Mouse (Mus musculus): ENCODE results near the gene Sema6c. TPM values are rescaled to one million over a fixed set of nuclear protein-coding genes. Genes with fewer than 3 reads are reported as not detected.
"Not testable (repeated sequence)": the region's sequence is repeated elsewhere in the genome, so short reads cannot be mapped to it uniquely, and the experiment has no call there.

The Sema6c gene
- total RNA-seq, 2 experiments from 2014 or later: 40.3 to 40.5 TPM

DNA sequence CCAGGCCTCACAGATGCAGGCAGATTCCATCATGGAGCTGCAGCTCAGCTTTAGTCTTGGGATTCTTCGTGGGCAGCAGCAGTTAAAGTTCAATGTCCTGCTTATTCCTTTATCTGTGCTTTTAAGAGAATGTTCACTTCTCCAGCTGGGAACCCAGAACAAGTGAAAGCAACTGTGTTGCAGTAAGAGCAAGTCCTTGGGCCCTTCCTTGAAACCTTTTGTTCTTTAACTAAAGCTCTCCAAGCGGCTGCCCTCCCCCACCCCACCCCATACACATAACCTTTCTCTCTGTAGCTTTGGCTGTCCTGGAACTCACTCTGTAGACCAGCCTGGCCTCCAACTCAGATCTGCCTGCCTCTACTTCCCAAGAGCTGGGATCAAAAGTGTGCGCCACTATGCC is 16.2 kb downstream of the Sema6c start:
- DNase-seq (ENCODE audit: low spot score in 2 of 2): no peak

DNA sequence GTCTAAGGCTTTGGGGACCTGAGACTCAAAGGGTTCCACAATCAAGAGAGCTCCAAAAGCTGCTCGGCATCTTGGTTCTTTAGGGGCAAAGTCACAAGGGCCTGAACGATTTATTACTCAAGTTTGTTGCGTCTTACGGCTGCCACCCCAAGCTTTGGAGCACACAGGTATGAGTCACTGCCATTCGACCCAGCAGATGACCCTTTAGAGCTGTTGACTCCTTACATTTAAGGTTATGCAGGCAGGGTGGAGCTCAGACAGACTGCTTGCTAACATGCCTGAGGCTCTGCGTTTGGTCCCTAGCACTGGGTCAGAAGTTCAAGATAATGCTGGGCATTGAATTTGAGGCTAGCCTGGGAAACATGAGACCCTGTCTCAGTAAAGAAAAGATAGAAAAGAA is 17.3 kb downstream of the Sema6c start:
- intact Hi-C loops (cut with DNase I): no loop called here
- DNase-seq (ENCODE audit: low spot score in 2 of 2): no peak

More for the DNA sequence above, 16.2 kb downstream of the Sema6c start:
- intact Hi-C loops (cut with DNase I): no loop called here

DNA sequence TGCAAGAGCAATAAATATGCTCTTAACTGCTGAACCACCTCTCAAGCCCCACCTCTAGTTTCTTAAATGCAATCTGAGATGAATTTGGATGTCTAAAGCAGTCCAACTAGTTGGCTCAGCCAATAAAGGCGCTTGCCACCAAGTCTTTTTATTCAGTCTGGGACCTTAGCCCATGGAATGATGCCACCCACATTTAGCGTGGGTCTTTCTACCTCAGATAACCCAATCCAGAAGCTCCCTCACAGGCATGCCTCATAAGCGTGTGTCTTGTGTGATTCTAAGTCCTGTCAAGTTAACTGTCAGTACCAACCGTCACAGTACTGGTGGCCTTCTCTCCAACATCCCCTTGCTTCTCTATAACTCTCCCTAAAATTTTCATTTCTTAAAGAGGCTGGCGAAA is 18.7 kb downstream of the Sema6c start:
- intact Hi-C loops (cut with DNase I): no loop called here
- peak in 1 of 2 experiments; percentile 53 for DNase-seq (ENCODE audit: low spot score in 2 of 2)

DNA sequence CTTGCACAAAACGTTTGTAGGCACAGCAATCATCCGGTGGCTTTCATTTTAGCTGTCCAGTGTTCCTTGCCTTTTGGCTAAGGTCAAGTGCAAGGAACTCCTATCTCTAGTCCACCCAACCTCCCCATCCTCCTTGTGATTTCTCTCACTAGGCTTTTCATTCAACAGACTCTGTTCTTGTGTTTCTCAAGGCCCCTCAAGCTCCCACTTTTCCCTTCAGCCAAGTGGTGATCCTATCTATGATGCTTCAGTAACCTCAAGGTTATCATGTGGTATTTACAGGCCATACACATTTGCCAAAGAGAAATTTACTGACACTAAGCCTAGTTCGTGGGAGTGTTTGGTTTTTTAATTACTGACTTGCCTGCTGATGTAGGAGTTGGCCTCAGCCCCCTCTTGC is 19.6 kb downstream of the Sema6c start:
- intact Hi-C loops (cut with DNase I): no loop called here
- no peak for DNase-seq (ENCODE audit: low spot score in 2 of 2)

DNA sequence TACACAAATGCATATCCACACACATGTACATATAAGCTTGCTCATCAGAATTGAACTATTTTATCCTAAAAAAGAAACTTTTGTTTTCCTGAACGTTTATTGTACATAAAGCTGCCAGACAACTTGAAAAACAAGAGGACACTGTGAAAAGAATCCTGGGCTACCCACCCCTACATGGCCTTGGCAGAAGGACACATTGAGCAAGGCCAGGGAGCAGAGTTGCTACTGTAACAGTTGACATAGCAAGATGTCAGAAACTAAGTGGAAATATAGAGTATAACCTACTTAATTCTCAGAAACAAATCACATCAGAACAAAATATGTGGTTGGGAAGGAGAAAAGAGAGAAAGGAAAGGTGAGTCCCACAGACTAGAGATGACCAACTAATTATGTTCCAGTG is 21.6 kb downstream of the Sema6c start:
- no peak for DNase-seq (ENCODE audit: low spot score in 2 of 2)
- intact Hi-C loops (cut with DNase I): no loop called here

DNA sequence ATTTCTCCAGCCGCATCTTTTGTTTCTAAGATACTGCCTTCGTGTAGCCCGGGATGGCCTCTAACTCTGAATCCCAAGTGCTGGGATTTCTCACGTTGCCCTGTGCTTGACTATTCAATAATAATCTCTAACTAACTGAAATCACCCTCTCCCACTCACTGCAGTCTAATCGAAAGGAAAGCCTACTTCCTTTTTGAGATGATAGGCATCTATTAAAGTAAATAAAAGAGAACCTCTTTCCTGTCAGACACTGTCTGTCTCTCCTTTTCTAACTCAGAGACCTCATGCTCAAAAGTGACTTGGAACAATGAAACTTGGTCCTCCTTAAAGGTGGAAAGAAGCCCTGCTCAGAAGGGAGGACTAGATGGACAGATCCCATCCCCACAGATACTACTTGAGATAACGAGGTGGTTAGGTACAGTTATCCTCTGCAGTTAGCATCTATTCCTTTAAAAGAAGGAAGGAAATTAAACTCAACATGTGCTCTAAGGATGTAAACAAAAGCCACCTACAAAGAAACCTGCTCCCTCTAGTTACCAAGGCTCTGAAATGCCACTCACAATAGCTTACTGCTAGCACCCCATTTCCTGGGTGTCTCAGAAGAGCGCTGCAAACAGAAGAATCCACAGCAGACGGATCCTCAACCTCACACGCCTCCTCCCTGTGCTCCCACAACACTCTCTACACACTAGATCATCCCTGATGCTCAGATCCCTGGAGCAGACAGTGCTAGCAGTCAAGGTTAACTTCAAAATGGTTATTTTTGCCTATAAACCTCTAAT is 24.7 kb downstream of the Sema6c start:
- intact Hi-C loops (cut with DNase I): no loop called here
- DNase-seq (ENCODE audit: low spot score in 2 of 2): no peak

DNA sequence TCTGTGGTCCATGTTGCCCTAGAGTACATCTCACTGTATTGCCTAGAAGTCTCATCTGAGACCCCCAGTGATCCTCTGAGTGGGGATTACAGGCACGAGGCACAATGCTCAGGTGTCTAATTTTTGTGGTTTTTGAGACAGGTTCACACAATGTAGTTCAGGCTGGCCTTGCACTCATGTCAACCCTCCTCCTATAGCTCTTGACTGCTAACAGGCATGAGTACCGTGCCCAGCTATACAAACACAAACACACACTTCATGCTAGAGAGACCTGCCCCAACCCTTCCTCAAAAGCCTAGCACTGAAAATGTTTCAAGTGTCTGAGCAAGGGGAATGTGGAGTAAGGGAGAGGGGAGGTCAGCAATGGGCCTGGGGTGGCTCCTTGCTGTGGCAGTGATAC is 25.8 kb downstream of the Sema6c start:
- DNase-seq (ENCODE audit: low spot score in 2 of 2): no peak
- intact Hi-C loops (cut with DNase I): no loop called here

DNA sequence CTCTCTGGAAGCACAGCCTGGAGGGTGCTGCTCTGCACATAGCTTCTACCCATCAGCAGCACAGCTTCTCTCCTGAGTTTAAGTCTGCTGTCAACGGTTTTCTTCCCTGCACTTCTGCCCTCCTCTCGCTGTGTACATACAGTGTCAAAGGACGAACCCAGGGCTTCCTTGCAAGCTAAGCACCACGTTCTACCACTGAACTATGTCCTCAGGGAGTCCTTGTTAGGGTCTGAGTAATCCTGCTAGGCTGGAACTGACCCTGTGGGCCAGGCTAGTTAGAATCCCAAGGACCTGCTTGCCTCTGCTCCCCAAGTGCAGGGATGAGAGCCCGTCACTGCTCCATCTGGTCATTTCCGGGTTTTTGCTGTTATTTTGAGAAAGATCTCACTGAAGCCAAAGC is 26.6 kb downstream of the Sema6c start:
- no peak for DNase-seq (ENCODE audit: low spot score in 2 of 2)
- intact Hi-C loops (cut with DNase I): no loop called here

DNA sequence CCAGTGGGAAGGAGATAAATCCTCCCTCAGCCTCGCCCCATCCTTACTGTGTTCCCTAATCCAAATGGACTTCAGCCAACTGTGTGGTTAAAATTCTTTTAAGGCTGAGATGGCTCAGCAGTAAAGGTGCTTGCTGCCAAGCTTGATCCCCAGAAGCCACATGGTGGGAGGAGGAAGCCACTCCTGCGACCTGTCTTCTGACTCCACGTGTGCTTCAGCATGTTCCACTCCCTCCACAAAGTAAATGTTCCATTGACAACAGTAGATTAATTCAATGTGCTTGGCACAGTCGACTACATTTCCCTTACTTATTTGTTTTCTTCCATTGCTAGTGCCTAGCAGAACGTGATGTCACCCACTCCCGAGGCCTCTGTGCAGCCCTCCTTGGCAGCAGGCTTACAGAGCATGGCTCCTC is 34.5 kb downstream of the Sema6c start:
- intact Hi-C loops (cut with DNase I): no loop called here
- DNase-seq (ENCODE audit: low spot score in 2 of 2): no peak

DNA sequence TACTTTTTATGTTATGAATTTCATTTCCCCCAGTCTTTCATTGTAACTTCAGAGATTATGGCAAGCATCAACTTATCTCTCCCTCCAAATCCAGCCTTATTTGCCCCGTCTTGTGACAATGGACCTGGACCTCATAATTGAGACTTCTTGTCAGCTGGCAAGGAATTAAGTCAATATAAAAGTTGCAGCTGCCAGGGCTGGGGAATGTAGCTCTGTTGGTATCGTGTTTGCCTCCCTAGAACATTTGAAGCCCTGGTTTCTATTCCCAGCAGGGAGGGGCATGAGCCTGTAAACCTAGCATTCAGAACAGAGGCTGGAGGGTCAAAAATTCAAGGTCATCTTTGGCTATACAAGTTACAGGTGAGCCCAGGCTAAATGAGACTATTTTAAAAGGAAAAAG is 35.5 kb downstream of the Sema6c start:
- DNase-seq (ENCODE audit: low spot score in 2 of 2): no peak
- intact Hi-C loops (cut with DNase I): no loop called here

DNA sequence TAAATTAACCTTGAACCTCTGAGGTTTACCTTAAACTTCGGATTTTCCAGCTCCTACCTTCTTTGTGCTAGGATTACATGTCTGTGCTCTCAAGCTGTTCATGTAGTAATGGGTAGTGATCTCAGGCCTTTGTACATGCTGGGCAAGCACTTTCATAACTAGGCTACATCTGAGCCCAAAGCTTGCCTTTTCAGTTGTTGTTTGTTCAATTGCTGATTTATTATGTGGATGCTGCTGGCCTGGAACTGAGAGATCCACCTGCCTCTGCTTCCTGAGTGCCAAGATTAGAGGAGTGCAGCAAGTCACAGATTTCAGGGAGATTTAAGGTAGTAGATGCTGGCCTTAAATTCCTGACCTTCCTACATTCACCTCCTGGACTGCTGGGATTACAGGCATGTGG is 38.8 kb downstream of the Sema6c start:
- DNase-seq (ENCODE audit: low spot score in 2 of 2): no peak
- intact Hi-C loops (cut with DNase I): no loop called here

DNA sequence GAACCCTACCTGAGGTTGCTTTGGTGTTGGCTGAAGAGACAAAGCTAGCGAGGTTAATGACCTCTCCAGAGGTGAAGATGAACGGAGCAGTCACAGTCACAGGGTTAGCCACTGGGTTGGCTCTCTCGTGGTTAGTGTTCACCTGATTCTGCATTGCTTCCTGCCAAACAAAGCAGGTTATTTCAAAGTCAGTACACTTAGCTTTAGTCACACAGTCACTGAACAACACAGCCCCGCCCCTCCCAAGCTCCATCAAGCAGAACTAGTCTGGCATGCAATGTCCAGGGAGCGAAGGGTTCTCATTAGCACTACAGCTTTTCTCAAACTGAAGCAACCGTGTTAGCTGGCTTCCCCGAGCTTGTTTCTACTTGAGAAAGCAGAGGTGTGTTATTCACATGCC is 39.9 kb downstream of the Sema6c start:
- intact Hi-C loops (cut with DNase I): no loop called here
- no peak for DNase-seq (ENCODE audit: low spot score in 2 of 2)

DNA sequence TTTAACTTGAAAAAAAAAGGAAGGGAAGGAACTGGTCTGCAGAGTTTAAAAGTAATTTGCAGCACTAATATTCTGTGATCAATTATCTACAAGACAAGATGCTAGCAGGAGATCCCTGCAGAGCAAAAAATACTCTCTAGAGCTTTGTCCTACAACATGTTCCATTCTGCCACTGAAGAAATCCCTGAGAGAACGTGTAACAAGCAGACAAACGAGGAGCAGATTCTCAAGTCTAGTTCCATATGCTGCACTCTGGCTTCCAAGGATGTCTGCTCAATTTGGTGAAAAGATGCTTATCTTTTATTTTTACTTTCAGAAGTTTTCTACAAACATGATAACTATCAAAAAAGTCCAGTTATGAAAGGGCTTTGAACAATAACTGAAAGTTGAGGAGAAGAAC is 40.3 kb downstream of the Sema6c start:
- intact Hi-C loops (cut with DNase I): no loop called here
- peak in 1 of 2 experiments; percentile 25 for DNase-seq (ENCODE audit: low spot score in 2 of 2)

DNA sequence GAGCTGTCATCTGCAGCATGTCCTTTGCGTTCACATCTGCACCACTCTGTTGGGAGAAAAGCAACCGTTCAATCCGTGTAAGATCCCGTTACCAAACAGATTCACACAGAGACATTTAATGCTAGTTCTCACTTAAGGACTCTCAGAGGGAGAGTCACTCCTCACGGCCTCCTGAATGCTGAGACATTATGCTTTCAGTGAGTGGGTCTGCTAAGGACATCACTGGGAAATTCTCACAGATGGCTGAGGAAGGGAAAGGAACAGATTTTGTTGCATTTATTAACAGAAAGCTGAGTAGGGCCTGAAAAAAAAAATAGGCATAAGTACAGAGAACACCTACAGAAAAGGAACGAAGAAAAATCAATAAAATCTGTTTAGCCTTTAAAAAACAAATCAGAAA is 43.6 kb downstream of the Sema6c start:
- peak; percentile 50 to 57 for DNase-seq (ENCODE audit: low spot score in 2 of 2)
- intact Hi-C loops (cut with DNase I): no loop called here

DNA sequence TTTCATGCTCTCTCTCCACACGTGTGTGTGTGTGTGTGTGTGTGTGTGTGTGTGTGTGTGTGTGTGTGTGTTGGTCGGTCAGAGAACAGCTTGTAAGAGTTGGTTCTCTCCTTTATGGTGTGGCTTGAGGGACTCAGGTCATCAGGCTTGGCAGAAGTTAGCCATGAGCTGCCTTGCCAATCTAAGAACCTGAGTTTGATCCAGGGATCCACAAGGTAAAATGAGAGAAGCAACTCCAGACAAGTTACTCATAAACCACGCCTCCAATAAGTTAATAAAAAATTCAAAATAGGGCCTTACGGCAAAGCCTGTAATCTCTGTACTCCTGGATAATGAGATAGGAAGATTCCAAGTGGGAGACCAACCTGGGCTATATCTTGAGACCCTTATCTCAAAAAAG is 48.0 kb downstream of the Sema6c start:
- intact Hi-C loops (cut with DNase I): no loop called here
- DNase-seq (ENCODE audit: low spot score in 2 of 2): no peak

DNA sequence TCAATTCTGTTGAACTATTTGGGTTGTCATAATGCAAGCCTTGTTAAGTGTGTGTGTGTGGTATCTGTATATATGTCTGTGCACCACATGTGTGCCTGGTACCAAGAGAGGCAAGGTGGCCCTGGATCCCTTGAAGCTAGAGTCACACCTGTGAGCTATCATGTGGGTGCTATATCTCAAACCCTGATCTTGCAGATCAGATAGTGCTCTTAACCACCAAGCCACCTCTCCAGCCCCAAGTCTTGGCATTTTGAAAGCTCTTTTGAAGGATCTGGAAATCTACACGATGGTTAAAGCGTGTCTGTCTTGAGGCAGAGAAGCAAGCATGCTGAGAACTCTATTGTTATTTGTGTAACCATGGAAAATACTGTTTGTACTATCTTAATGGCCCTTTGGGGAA is 50.3 kb downstream of the Sema6c start:
- no peak for DNase-seq (ENCODE audit: low spot score in 2 of 2)
- intact Hi-C loops (cut with DNase I): no loop called here

DNA sequence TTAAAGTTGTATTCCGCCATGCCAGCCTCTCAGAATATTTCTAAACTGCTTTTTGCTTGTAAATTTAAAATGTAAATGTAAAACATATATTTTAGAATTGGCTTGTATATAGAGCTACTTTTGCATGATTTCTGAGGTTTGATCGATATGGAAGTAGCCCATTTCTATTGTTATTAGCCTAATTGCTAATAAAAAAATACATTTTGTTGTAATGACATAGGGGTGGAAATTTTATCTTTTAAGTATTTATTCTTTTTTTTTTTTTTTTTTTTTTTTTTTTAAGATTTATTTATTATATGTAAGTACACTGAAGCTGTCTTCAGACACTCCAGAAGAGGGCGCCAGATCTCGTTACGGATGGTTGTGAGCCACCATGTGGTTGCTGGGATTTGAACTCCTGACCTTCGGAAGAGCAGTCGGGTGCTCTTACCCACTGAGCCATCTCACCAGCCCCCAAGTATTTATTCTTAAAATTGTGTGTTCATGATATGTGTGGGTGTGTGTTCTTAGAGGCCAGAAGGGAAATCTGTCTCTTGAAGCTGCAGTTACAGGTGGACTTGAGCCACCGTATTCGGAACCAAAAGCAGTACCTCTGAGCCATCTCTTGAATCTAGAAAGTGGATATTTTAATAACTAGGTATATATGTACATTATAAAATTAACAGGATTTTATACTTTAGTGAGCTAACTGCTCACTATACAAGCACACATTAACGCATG is 52.8 kb downstream of the Sema6c start:
- intact Hi-C loops (cut with DNase I); DNase-seq (ENCODE audit: low spot score in 2 of 2): not testable (repeated sequence)

DNA sequence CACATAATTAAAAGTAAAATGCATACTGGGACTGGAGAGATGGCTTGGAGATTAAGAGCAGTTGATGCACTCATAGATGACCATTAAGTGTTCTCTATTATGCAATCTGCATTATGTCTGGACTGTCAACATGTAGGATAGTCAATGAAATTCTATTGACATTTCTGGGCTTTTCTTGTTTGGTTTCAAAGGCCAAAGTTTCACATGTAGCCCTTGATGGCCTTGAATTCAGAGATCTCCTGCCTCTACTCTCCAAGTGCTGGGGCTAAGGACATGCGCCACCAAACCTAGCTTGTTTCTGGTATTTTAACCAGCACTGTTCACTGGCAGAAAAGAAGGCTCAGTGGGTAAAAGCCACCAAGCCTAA is 53.3 kb downstream of the Sema6c start:
- intact Hi-C loops (cut with DNase I): no loop called here
- DNase-seq (ENCODE audit: low spot score in 2 of 2): no peak

DNA sequence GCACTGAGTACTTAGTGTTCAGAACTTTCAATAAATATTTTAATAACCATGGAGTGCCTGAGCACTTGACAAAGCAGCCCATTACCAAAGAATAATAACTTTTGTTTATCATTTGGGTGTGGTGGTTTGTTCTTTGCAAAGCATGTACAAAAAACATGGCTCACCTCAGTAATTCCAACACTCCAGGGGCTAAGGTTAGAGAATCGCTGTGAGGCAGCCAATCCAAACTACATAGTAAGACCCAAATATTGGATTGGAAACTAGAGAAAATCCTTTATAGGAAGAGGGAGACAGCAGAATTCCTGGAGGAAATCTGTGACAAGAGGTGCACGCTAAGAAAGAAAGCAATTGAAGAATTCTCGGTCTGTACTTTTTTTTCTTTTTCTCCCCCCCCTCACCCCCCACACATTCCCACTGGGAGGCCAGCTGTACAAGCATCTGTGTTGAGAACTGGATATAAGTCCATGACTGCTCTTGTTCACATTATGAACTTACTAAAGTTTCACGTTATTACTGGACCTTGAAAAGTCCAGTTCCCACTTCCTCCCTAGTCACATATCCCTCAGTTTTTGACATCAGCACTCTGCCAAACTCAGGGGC is 56.5 kb downstream of the Sema6c start:
- intact Hi-C loops (cut with DNase I): loop anchor here (2.0 to 5.0 kb wide), 2 partner anchors 54 to 74 kb away; partner anchors contain the start of genes Sema6c and Tnfaip8l2
- no peak for DNase-seq (ENCODE audit: low spot score in 2 of 2)

DNA sequence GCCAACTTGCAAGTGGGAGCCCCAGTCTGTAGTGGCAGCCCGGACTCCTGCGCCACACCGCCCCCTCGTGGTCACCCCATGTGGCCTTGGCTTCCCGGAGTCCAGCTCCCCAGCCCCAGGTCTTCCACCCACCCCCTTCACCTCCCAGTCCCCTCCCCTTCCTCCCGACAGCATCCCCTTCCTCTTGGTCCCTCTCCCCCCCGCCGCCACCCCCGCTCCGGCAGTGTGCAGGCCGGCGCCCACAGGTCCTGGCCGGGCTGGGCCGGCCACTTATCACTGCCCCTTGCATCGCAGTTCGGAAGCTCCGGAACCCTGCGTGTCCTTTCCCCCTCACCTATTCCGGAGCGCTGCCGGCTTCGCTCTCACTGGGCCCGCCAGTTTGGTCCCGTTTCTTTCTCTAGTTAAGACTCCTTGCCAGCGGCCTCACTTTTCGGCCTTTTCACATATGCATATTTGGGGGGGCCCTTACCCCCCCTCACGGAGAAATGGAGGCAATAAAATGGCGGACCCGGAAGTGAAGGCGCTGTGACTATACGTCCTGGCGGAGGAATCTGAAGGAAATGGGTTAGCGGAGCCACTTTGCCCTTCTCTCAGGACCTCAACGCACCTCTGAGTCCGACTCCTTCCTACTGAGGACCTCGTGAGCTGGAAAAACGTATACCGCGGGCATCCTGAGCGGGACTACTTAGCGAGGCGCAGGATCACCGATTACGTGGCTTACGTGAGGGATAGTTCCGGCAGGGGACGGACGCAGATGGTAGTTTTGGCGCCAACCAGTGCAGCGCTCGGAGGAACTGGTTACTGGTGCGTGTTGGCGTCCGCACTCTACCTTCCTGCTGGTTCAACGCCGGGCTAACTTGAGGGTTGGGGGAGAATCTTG is 57.2 kb downstream of the Sema6c start, which contains the start of gene Gabpb2:
Gene Gabpb2, minus strand, starts transcription at position 662 of the 880 bp plus-strand sequence.
- intact Hi-C loops (cut with DNase I): loop anchor here (2.0 to 5.0 kb wide), 2 partner anchors 55 to 75 kb away; partner anchors contain the start of genes Sema6c and Tnfaip8l2
- DNase-seq (ENCODE audit: low spot score in 2 of 2): peak; percentile 87 to 92

All from left cerebral cortex, postnatal 14 days (tissue).